ENCODE assay signal across 8 mouse cellular contexts in genomic region chr2:179872724-179873123, GRCm38 (mm10).
DNase-seq lines count a peak whose midpoint lies in the region; ATAC-seq and TF ChIP-seq lines count a peak whose summit lies in the region.

No protein-coding gene starts in this region.

- TF ChIP-seq CTCF in heart, adult 2 months (IDR thresholded peaks at IDR 0.05), result peak; percentile 64
- TF ChIP-seq CTCF in lung, postnatal 0 days (IDR thresholded peaks at IDR 0.05), result peak; percentile 74

- DNase-seq in heart, adult 2 months, result no peak
- no peak for DNase-seq in heart, adult 9 months (ENCODE audit: low spot score in 2 of 2)
- DNase-seq in 3T3-L1 (ENCODE audit: low read depth, low spot score), result peak; percentile 53
- DNase-seq in NIH3T3 (ENCODE audit: low read depth), result peak; percentile 55
- DNase-seq in lung, postnatal 0 days (ENCODE audit: low spot score), result peak; percentile 49
- DNase-seq in adrenal gland, postnatal 4 days (ENCODE audit: low spot score in 2 of 2), result no peak
- no peak for DNase-seq in urinary bladder, postnatal 36 days (ENCODE audit: low spot score in 2 of 2)

- no peaks in the 10 kb centered on the region for H3K9me3 ChIP-seq in hindbrain, embryonic 15.5 days
- H3K9me3 ChIP-seq in lung, postnatal 0 days (ENCODE audit: low read length), result no peaks in the 10 kb centered on the region

- TF ChIP-seq EP300 in heart, adult 2 months (IDR thresholded peaks at IDR 0.05; ENCODE audit: insufficient read depth, low read depth, low read length), result no peak
- no peak for TF ChIP-seq EP300 in lung, postnatal 0 days (IDR thresholded peaks at IDR 0.05)

- H3K36me3 ChIP-seq in heart, adult 2 months (ENCODE audit: control insufficient read depth, insufficient read depth, low read length), result no peaks in the 10 kb centered on the region
- H3K36me3 ChIP-seq in hindbrain, embryonic 15.5 days, result no peaks in the 10 kb centered on the region
- no peaks in the 10 kb centered on the region for H3K36me3 ChIP-seq in lung, postnatal 0 days (ENCODE audit: insufficient read depth, low read length)

- H3K9ac ChIP-seq in heart, adult 2 months (ENCODE audit: low read depth, low read length), result no peak overlapping the region
- H3K9ac ChIP-seq in hindbrain, embryonic 15.5 days, result no peak overlapping the region
- no peak overlapping the region for H3K9ac ChIP-seq in lung, postnatal 0 days (replicated peaks; ENCODE audit: low read depth)

- peak; percentile 31; the same call in 1 of the 2 replicates for ATAC-seq in hindbrain, embryonic 15.5 days (ENCODE audit: low FRiP score, low read depth)
- no peak for ATAC-seq in lung, postnatal 0 days

- H3K79me2 ChIP-seq in heart, adult 2 months (replicated peaks; ENCODE audit: control insufficient read depth, insufficient read depth, low read length), result no peaks in the 10 kb centered on the region

- H3K4me3 ChIP-seq in heart, adult 2 months, result no peak overlapping the region
- H3K4me3 ChIP-seq in hindbrain, embryonic 15.5 days, result no peak overlapping the region
- H3K4me3 ChIP-seq in lung, postnatal 0 days (ENCODE audit: low read depth, low read length), result no peak overlapping the region

- no peak for TF ChIP-seq POLR2A in heart, adult 2 months (IDR thresholded peaks at IDR 0.05; ENCODE audit: insufficient read depth, low read depth, low read length)

- H3K27me3 ChIP-seq in heart, adult 2 months (ENCODE audit: control insufficient read depth, insufficient read depth, low read length), result no peaks in the 10 kb centered on the region
- no peaks in the 10 kb centered on the region for H3K27me3 ChIP-seq in hindbrain, embryonic 15.5 days
- no peaks in the 10 kb centered on the region for H3K27me3 ChIP-seq in lung, postnatal 0 days (replicated peaks; ENCODE audit: insufficient read depth, low read length)

- 58% methylated on average over 5 of the region's 5 CpGs for WGBS in heart, adult 2 months
- 66% methylated on average over 5 of the region's 5 CpGs for WGBS in hindbrain, embryonic 15.5 days
- WGBS in lung, postnatal 0 days, result 61% methylated on average over 5 of the region's 5 CpGs

- H3K27ac ChIP-seq in heart, adult 2 months, result no peak overlapping the region
- no peak overlapping the region for H3K27ac ChIP-seq in hindbrain, embryonic 15.5 days (replicated peaks)
- no peak overlapping the region for H3K27ac ChIP-seq in lung, postnatal 0 days (ENCODE audit: low read length)

- no peaks in the 10 kb centered on the region; the same call in 1 of the 2 replicates for H3K4me1 ChIP-seq in heart, adult 2 months (ENCODE audit: control insufficient read depth, insufficient read depth, low read length)
- peaks cover 18% of the 10 kb centered on the region for H3K4me1 ChIP-seq in hindbrain, embryonic 15.5 days (replicated peaks)
- no peaks in the 10 kb centered on the region for H3K4me1 ChIP-seq in lung, postnatal 0 days (ENCODE audit: insufficient read depth, low read depth, low read length)

- intact Hi-C loops in heart, adult 2 months (cut with DNase I), result loop anchor here (10.0 kb wide), 1 partner anchor 1238 kb away; no protein-coding TSS in a partner anchor

- H3K4me2 ChIP-seq in hindbrain, embryonic 15.5 days, result no peak overlapping the region
- no peak overlapping the region for H3K4me2 ChIP-seq in lung, postnatal 0 days (replicated peaks; ENCODE audit: low read depth, low read length)

Comparison
In these comparisons a context has a peak if more than half of its experiments do, and no peak if none do; other contexts are left out.
1. DNase-seq: peak in 3T3-L1 (single experiment), NIH3T3 (single experiment) and lung, postnatal 0 days (single experiment); none in heart, adult 2 months (0 of 2), heart, adult 9 months (0 of 2), adrenal gland, postnatal 4 days (0 of 2) and urinary bladder, postnatal 36 days (0 of 2).